Mouse (Mus musculus): Measurements from ENCODE around the gene Lrrfip2. TPM values are rescaled to one million over a fixed set of nuclear protein-coding genes. Genes with fewer than 3 reads are reported as not detected.

The Lrrfip2 gene
- polyA plus RNA-seq, 1 experiment from 2014 or later, result 46.0 TPM

GRCm38 (mm10) chr9:111174071-111174470 lies 56.7 kb downstream of the Lrrfip2 start:
- Histone ChIP-seq H3K4me1 (no peaks in the 10 kb centered on the region), H3K27me3 (replicated peaks) (no peaks in the 10 kb centered on the region), H3K27ac (replicated peaks) (no peak overlapping the region), H3K4me2 (no peak overlapping the region), H3K9me3 (replicated peaks) (no peaks in the 10 kb centered on the region), H3K4me3 (replicated peaks) (no peak overlapping the region), H3K36me3 (0 out of 2 replicates have a peak, but pooled peaks cover 2% of the 10 kb centered on the region), H3K9ac (replicated peaks) (no peak overlapping the region)
- WGBS, result 80% methylated on average over 5 of the region's 5 CpGs
- no peak for ATAC-seq (ENCODE audit: low FRiP score)

- no peak overlapping the region for H3K4me2 ChIP-seq
- WGBS, result 86% methylated on average over 5 of the region's 5 CpGs
- no peak overlapping the region for H3K9ac ChIP-seq (replicated peaks)
- ATAC-seq (ENCODE audit: low FRiP score), result no peak
- no peaks in the 10 kb centered on the region for H3K9me3 ChIP-seq (replicated peaks)
- H3K4me3 ChIP-seq (replicated peaks), result no peak overlapping the region
- no peaks in the 10 kb centered on the region for H3K27me3 ChIP-seq (replicated peaks)
- H3K27ac ChIP-seq (replicated peaks), result no peak overlapping the region
- no peaks in the 10 kb centered on the region for H3K4me1 ChIP-seq
- 0 out of 2 replicates have a peak, but pooled peaks cover 2% of the 10 kb centered on the region for H3K36me3 ChIP-seq
Observed at GRCm38 (mm10) chr9:111178971-111179370, 61.6 kb downstream of the Lrrfip2 start.

- Histone ChIP-seq H3K27me3 (replicated peaks) (no peaks in the 10 kb centered on the region), H3K4me2 (no peak overlapping the region), H3K27ac (replicated peaks) (no peak overlapping the region), H3K4me3 (replicated peaks) (no peak overlapping the region), H3K9ac (replicated peaks) (no peak overlapping the region), H3K36me3 (no peaks in the 10 kb centered on the region), H3K9me3 (replicated peaks) (no peaks in the 10 kb centered on the region), H3K4me1 (peaks cover 7% of the 10 kb centered on the region; the same call in 1 of the 2 replicates)
- 83% methylated on average over 3 of the region's 3 CpGs for WGBS
- ATAC-seq (ENCODE audit: low FRiP score), result no peak
Observed at GRCm38 (mm10) chr9:111182176-111182575, 64.8 kb downstream of the Lrrfip2 start.

- no peak overlapping the region for H3K9ac ChIP-seq (replicated peaks)
- no peak for ATAC-seq (ENCODE audit: low FRiP score)
- 20% methylated on average over 4 of the region's 4 CpGs for WGBS
Observed at GRCm38 (mm10) chr9:111184929-111185328, 67.5 kb downstream of the Lrrfip2 start.

GRCm38 (mm10) chr9:111186861-111187260 lies 69.5 kb downstream of the Lrrfip2 start:
- H3K27me3 ChIP-seq (replicated peaks), result no peaks in the 10 kb centered on the region
- no peak overlapping the region for H3K4me2 ChIP-seq
- peaks cover 13% of the 10 kb centered on the region for H3K36me3 ChIP-seq
- 67% methylated on average over 6 of the region's 6 CpGs for WGBS
- peaks cover 7% of the 10 kb centered on the region; the same call in 1 of the 2 replicates for H3K4me1 ChIP-seq
- H3K4me3 ChIP-seq (replicated peaks), result no peak overlapping the region
- H3K9me3 ChIP-seq (replicated peaks), result no peaks in the 10 kb centered on the region
- no peak for ATAC-seq (ENCODE audit: low FRiP score)
- H3K27ac ChIP-seq (replicated peaks), result no peak overlapping the region
- H3K9ac ChIP-seq (replicated peaks), result 0 out of 2 replicates have a peak overlapping the region, but pooled peaks have one; percentile 11

More at GRCm38 (mm10) chr9:111184929-111185328, 67.5 kb downstream of the Lrrfip2 start:
- H3K36me3 ChIP-seq, result peaks cover 5% of the 10 kb centered on the region; the same call in 1 of the 2 replicates
- H3K4me3 ChIP-seq (replicated peaks), result no peak overlapping the region
- no peak overlapping the region for H3K4me2 ChIP-seq
- no peak overlapping the region for H3K27ac ChIP-seq (replicated peaks)
- peaks cover 7% of the 10 kb centered on the region; the same call in 1 of the 2 replicates for H3K4me1 ChIP-seq
- H3K9me3 ChIP-seq (replicated peaks), result no peaks in the 10 kb centered on the region
- H3K27me3 ChIP-seq (replicated peaks), result no peaks in the 10 kb centered on the region

- no peak overlapping the region for H3K9ac ChIP-seq (replicated peaks)
- ATAC-seq (ENCODE audit: low FRiP score), result no peak
- no peak overlapping the region for H3K4me2 ChIP-seq
- H3K27me3 ChIP-seq (replicated peaks), result no peaks in the 10 kb centered on the region
- H3K27ac ChIP-seq (replicated peaks), result no peak overlapping the region
- H3K9me3 ChIP-seq (replicated peaks), result no peaks in the 10 kb centered on the region
- H3K4me1 ChIP-seq, result peaks cover 7% of the 10 kb centered on the region; the same call in 1 of the 2 replicates
- 90% methylated on average over 7 of the region's 7 CpGs for WGBS
- peaks cover 17% of the 10 kb centered on the region for H3K36me3 ChIP-seq
- no peak overlapping the region for H3K4me3 ChIP-seq (replicated peaks)
Observed at GRCm38 (mm10) chr9:111188731-111189130, 71.3 kb downstream of the Lrrfip2 start.

GRCm38 (mm10) chr9:111193211-111193610 lies 75.8 kb downstream of the Lrrfip2 start:
- ATAC-seq (ENCODE audit: low FRiP score), result no peak
- H3K9me3 ChIP-seq (replicated peaks), result no peaks in the 10 kb centered on the region
- WGBS, result 89% methylated on average over 2 of the region's 2 CpGs
- H3K4me3 ChIP-seq (replicated peaks), result no peak overlapping the region
- H3K4me2 ChIP-seq, result no peak overlapping the region
- H3K36me3 ChIP-seq, result peaks cover 17% of the 10 kb centered on the region
- no peaks in the 10 kb centered on the region for H3K27me3 ChIP-seq (replicated peaks)
- no peaks in the 10 kb centered on the region for H3K4me1 ChIP-seq
- H3K9ac ChIP-seq (replicated peaks), result no peak overlapping the region
- no peak overlapping the region for H3K27ac ChIP-seq (replicated peaks)

GRCm38 (mm10) chr9:111197116-111197515 lies 79.7 kb downstream of the Lrrfip2 start:
- WGBS, result 95% methylated on average over 3 of the region's 3 CpGs
- H3K27ac ChIP-seq (replicated peaks), result no peak overlapping the region
- no peaks in the 10 kb centered on the region for H3K4me1 ChIP-seq
- H3K4me2 ChIP-seq, result no peak overlapping the region
- H3K4me3 ChIP-seq (replicated peaks), result no peak overlapping the region
- H3K27me3 ChIP-seq (replicated peaks), result no peaks in the 10 kb centered on the region
- H3K9me3 ChIP-seq (replicated peaks), result no peaks in the 10 kb centered on the region
- H3K36me3 ChIP-seq, result peaks cover 20% of the 10 kb centered on the region
- no peak for ATAC-seq (ENCODE audit: low FRiP score)
- no peak overlapping the region for H3K9ac ChIP-seq (replicated peaks)

- ATAC-seq (ENCODE audit: low FRiP score), result no peak
- Histone ChIP-seq H3K9me3 (replicated peaks) (no peaks in the 10 kb centered on the region), H3K4me2 (no peak overlapping the region), H3K36me3 (peaks cover 22% of the 10 kb centered on the region), H3K9ac (replicated peaks) (no peak overlapping the region), H3K27me3 (replicated peaks) (no peaks in the 10 kb centered on the region), H3K27ac (replicated peaks) (no peak overlapping the region), H3K4me3 (replicated peaks) (no peak overlapping the region), H3K4me1 (no peaks in the 10 kb centered on the region)
- WGBS, result 96% methylated on average over 4 of the region's 4 CpGs
Observed at GRCm38 (mm10) chr9:111197712-111198111, 80.3 kb downstream of the Lrrfip2 start.

- peaks cover 18% of the 10 kb centered on the region; the same call in 1 of the 2 replicates for H3K36me3 ChIP-seq
- WGBS, result 89% methylated on average over 1 of the region's 1 CpGs
- H3K4me1 ChIP-seq, result no peaks in the 10 kb centered on the region
- H3K27ac ChIP-seq (replicated peaks), result no peak overlapping the region
- no peaks in the 10 kb centered on the region for H3K9me3 ChIP-seq (replicated peaks)
- no peaks in the 10 kb centered on the region for H3K27me3 ChIP-seq (replicated peaks)
- no peak overlapping the region for H3K4me2 ChIP-seq
- H3K4me3 ChIP-seq (replicated peaks), result no peak overlapping the region
- no peak for ATAC-seq (ENCODE audit: low FRiP score)
- no peak overlapping the region for H3K9ac ChIP-seq (replicated peaks)
Observed at GRCm38 (mm10) chr9:111198332-111198731, 80.9 kb downstream of the Lrrfip2 start.

GRCm38 (mm10) chr9:111200208-111200607 lies 82.8 kb downstream of the Lrrfip2 start:
- Histone ChIP-seq H3K9ac (replicated peaks) (no peak overlapping the region), H3K9me3 (replicated peaks) (no peaks in the 10 kb centered on the region), H3K4me3 (replicated peaks) (no peak overlapping the region), H3K36me3 (peaks cover 18% of the 10 kb centered on the region; the same call in 1 of the 2 replicates), H3K27me3 (replicated peaks) (no peaks in the 10 kb centered on the region), H3K4me1 (no peaks in the 10 kb centered on the region), H3K4me2 (no peak overlapping the region), H3K27ac (replicated peaks) (no peak overlapping the region)
- no peak for ATAC-seq (ENCODE audit: low FRiP score)

GRCm38 (mm10) chr9:111204601-111205375 lies 87.4 kb downstream of the Lrrfip2 start:
- H3K4me1 ChIP-seq, result no peaks in the 10 kb centered on the region
- no peak overlapping the region; the same call in 1 of the 2 replicates for H3K27ac ChIP-seq (replicated peaks)
- WGBS, result 75% methylated on average over 9 of the region's 9 CpGs
- ATAC-seq (ENCODE audit: low FRiP score), result no peak
- peaks cover 32% of the 10 kb centered on the region for H3K36me3 ChIP-seq
- no peak overlapping the region for H3K9ac ChIP-seq (replicated peaks)
- no peaks in the 10 kb centered on the region for H3K9me3 ChIP-seq (replicated peaks)
- H3K4me3 ChIP-seq (replicated peaks), result no peak overlapping the region
- no peaks in the 10 kb centered on the region for H3K27me3 ChIP-seq (replicated peaks)
- H3K4me2 ChIP-seq, result no peak overlapping the region

Measured in neural tube, embryonic 15.5 days (tissue).